Mouse (Mus musculus) hindlimb bud, embryonic 11.5 days (tissue): ENCODE results near the gene Trrap.

Experiments
- DNase-seq: peaks from one replicate; pipeline ENCODE4 v3.0.0-alpha.2; 2012; ENCODE audit warnings: low read depth, low spot score; ENCODE audit errors: extremely low spot score

Gene Trrap

DNA sequence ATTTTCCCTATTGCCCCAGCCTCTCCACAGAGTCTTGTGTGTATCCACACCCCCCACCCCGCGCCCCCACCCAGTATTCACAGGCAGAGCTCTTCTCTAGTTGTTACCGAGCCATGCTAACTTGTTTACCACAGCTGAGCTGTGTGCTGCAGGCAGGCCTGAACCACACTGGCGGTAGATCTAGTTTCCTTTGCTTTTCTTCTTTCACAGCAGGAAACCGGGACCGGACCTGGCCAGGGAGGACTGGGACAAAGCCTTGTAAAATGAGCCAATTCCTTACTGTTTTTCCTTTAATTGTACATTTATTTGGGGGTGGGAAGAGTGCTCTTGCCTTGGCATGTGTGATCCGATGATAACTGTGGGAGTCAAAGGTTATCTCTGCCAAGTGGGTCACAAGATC lies 101.9 kb downstream of the Trrap start:
- DNase-seq = no peak

GRCm38 (mm10) chr5:144870782-144871181 lies 103.2 kb downstream of the Trrap start:
- DNase-seq = peak; percentile 30

DNA sequence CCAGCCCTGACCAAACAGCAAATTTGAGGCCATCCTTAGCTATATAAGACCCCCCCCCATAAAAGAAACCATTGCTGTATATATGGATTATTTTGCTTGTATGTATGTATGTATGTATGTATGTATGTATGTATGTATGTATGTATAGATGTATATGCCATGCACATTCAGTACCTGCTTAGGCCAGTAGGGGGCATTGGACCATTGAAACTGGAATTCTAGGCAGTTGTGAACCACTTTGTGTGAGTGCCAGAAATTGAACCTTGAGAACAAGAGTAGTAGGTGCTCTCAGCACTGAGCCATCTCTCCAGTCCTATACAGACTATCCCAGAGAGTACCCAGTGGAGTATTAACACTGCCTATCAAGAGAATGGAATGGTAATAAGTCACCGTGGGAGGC lies 104.2 kb downstream of the Trrap start:
- no peak for DNase-seq

DNA sequence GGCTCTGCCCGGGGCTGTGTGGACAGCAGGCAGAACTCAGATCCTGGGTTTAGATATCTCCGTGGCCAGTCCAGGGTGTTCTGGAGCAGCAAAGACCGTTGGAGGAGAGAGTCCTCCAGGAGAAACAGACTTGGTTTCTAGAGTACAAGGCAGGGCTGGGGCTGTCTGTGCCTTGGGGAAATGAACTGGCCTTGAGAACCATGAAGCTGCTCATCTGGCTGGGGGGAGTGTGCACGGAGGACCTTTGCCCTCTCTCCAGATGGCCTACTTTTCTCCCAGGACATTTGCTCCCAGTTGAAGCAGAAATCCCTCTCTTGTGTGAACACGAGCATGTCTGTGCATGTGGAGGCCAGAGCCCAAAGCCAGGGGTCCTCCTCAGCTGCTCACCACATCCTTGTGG lies 104.8 kb downstream of the Trrap start:
- DNase-seq = no peak

DNA sequence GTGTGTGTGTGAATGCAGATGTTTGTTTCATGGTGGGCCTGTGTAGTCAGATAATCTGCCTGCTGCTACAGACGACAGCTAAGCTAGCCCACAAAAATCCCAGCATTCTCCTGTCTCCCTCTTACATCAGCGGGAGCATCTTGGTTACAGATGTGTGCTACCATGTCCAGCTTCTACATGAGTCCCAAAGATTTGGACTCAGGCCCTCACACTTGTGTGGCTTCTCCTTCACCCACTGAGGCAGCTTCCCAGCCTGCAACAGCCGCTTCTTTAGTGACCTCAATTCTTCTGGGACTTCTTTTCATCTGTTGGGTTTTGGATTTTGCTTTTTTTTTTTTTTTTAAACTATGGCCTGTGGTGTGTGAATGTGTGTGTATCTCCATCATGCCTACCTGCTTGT lies 105.3 kb downstream of the Trrap start:
- no peak for DNase-seq

GRCm38 (mm10) chr5:144875227-144875626 lies 107.7 kb downstream of the Trrap start:
- no peak for DNase-seq

DNA sequence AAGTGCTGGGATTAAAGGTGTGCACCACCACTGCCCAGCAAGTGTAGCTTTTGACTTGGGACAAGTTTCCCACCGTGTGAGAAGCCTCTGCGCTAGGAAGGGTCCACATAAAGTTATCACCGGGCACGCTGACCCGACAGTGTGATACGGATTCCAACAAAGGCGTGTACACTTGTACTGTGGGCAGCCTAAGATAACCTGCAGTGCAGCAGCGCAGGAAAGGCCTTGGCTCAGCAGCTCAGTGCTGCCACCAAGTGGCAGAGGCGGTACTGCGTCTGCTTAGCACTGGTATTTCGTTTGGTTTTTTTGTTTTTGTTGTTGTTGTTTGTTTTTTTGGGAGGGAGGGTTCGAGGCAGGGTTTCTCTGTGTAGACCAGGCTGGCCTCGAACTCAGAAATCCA lies 108.4 kb downstream of the Trrap start:
- DNase-seq = peak; percentile 49

DNA sequence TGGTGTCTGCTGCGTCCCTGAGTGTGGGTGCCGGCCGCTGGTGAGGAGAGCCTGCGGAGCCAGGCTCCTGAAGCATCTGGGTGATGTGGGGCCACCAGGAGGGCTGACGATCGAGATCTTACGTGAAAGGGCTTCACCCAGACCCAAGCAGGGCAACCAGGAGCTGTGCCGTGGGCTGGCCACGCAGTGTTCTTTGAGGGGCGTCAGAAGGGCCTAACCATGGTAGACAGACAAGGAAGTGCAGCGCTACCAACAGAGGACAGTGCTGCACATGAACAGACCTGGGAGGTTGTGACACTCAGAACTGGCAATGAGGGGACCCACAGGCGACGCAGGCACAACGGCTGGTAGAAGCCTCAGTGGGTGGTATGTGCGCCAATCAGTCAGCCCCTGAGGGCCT lies 109.5 kb downstream of the Trrap start:
- DNase-seq = no peak

DNA sequence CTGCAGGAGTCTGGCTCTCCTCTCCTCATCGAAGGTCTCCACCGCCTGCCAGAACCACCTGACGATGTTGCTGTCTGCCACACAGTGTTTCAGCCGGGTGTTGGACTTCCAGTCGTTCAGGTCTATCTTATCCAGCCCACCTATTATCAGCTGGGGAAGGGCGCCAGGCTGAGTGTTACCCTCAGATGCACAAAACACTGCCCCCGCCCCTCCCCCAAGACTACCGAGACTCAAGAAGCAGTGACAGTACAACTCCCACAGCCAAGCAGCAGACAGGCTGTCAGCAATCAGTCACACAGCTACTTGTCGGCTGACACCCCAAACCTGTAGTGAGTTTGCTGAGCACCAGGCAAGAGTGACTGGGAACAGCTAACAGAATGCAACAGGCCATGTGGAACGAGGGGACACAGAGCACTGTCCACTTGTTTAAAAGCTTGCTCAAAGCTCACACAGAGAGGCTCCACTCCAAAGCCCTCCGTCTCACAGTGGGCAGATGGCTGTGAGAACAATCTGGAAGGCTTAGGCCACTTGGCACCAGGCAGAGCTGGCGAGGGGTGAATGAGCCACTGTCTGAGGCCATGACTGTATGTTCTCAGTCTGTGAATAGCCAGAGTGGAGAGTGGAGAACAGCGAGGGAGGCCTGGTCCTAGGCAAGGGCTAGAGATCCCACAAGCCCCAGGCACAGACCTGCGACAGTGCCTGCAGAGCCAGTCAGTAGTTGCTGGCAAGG lies 114.3 kb downstream of the Trrap start:
- DNase-seq = no peak

DNA sequence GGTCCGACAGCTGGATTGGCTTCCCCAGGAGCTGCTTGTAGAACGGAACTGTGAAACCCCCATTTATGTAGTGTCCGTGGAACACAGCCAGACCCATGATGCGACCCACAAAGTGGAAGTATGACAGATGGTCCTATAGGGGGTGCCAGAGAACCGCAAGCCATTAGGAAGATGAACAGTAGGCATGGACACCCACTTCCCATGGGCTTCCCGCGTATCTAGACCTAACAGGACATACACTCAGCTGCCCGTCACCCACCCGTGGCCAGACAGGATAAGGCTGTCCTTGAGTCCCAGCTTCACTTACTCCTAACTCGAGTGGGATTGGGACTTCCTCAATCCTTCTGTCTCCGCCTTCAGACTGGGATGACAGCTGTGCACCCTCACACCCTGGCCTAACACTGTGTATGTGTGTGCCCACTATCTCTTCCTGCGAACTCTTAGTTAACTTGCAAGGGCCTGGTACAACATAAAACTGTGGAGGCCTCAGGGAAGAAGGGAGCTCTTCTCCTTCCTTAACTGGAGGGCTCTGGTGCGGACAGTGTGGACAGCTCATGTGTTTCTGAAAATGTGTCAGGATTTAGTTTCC lies 117.2 kb downstream of the Trrap start:
- DNase-seq = no peak

DNA sequence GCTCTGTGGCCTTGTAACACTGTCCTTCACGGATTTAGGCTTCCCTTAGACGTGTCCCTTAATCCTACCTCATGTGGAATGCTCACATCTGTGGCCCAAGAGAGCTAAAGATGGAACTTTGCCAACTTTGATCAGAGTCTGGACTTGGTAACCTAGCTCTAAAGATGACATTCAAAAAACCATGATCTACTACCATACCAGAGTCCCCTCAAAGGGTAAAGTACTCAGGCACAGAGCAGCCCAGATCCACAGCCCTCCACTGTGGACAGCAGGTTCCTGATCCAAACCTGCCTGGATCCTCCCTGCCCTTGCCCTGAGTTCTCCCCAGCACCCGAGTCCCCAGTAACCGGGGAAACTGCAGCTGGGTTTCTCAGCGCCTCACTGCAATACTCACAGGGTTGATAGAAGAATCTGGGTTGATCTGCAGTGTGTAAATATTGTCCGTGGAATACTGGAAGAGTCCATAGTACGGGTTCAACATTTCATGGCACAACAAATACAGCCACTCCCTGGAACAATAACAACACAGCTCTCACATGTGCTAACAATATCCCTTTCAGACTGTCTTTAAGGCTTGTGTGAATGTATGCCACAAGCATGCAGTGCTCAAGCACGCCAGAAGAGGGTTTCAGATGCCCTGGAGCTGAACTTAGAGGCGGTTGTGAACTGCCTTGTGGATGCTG lies 118.6 kb downstream of the Trrap start:
- no peak for DNase-seq

GRCm38 (mm10) chr5:144891276-144891675 lies 123.7 kb downstream of the Trrap start:
- DNase-seq = no peak

DNA sequence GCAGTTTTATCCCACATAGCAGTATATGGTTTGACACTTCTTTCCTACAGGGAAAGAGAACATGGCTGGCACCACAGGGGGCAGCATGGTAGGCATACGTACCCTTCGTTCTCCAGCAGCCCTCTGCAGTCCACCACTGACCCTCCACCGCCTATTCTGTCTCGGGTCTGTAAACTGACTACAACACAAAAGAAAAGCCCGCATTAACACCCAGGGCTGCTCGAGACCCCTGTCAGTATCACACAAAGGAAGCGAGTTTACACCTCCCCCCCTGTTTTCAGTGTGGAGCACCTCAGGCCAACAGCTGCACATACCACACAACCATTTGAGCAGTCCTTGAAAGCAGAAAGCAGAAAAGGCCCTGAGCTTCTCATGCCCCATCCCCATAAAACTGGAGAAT lies 130.3 kb downstream of the Trrap start:
- DNase-seq = no peak

DNA sequence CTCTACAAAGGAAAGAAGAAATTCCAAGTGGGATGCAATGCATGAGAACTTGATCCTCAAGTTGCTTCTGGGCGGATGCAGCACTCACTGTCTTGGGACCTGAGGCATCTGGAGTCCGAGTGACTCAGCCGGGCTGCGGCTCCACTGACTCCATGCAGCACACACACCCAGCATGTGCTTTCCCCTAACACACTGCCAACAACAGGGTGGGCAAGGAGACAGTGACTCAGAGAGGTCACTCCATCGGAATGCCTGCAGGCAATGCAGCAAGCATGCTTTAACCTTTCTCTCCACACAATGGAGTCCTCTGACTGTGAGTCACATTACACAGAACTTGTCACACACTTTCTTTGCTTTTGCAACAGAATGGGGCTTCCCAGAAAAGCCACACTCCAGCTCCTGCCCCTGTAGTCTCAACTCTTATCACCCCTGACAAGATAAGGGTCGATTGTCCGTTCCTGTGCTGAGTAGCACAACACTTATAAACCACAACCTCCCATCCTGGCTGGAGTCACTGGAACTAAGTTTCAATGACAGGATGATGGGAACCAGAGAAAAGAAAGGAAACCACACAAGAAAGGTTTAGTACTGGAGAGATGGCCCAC lies 131.0 kb downstream of the Trrap start:
- DNase-seq = no peak

GRCm38 (mm10) chr5:144901035-144901434 lies 133.5 kb downstream of the Trrap start:
- DNase-seq = no peak

- DNase-seq = no peak
Measured at GRCm38 (mm10) chr5:144901791-144902190, 134.3 kb downstream of the Trrap start.

- no peak for DNase-seq
Measured at GRCm38 (mm10) chr5:144904356-144905134, 137.0 kb downstream of the Trrap start.

DNA sequence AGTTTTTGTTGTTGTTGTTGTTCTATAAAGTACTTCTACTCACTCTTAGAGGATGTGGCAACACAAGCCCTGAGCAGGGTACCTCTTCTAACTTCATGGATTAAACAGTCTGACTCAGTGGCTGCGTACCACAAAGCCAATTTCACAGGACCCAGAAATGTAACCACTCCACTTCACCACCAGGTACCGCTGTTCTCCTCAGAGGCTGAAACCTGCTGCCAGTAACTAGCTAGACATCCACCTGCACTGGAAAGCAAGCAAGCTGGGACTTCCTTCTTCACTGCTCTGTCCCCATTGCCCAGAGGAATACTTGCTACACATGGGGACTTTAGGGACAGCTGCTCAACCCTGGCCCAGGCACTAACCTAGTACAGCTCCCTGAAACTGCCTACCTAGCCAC lies 140.1 kb downstream of the Trrap start:
- DNase-seq = no peak
